Mouse (Mus musculus) gastrocnemius, postnatal 36 days (tissue): ENCODE results near the gene Tbc1d1. TPM values are rescaled to one million over a fixed set of nuclear protein-coding genes. Genes with fewer than 3 reads are reported as not detected.
"Not testable (repeated sequence)": the region's sequence is repeated elsewhere in the genome, so short reads cannot be mapped to it uniquely, and the experiment has no call there.

Experiments used
- DNase-seq, 2 experiments: peaks; one replicate each; pipeline ENCODE4 v3.0.0; 2022
- intact Hi-C: fragments of 180-260 bp; cut with DNase I; formaldehyde crosslinking; loops from one replicate; pipeline ENCODE4 v1.15.1; 2025
- total RNA-seq, 2 experiments: library from RNA; stranded (reverse); gene quantifications; 2 replicates each; pipeline ENCODE4 v1.2.3; 2021

Gene Tbc1d1
- total RNA-seq, 2 experiments from 2014 or later: 61.5 to 63.0 TPM

DNA sequence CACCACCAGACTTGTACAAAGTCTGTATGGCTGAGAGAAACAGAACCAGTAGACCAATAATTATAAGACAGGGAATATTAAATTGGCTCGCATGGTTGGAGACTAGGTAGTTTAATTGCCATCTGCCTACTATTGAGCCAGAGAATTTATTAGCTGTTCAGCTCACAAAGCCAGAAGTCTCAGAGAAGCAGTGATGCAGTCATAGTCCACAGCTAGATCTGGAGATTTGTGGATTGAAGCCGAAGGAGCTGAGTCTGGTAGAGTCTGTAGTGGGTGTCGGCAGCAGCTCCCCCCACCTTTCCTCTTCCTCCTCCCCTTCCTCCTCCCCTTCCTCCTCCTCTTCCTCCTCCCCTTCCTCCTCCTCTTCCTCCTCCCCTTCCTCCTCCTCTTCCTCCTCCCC is 184.3 kb downstream of the Tbc1d1 start:
- intact Hi-C loops: no loop called here
- no peak for DNase-seq

DNA sequence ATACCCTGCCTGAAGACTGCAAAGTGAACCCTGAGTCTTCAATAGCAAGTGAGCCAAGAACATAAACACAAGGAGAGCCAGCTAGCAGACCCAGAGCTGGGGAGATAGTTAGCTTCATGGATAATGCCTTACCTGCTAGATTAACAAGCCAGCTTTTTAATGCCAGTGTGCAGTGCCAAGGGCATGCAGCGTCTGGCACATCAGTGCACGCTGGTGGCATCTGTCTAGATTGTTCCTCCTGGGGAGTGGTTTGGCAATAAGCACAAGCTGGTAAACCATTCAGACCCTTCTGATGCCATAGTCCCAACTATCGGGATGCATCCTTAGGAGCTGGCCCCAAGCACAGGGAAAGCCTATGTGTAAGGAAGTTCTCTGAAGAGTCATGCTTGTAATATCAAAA is 185.6 kb downstream of the Tbc1d1 start:
- DNase-seq: no peak
- intact Hi-C loops: no loop called here

DNA sequence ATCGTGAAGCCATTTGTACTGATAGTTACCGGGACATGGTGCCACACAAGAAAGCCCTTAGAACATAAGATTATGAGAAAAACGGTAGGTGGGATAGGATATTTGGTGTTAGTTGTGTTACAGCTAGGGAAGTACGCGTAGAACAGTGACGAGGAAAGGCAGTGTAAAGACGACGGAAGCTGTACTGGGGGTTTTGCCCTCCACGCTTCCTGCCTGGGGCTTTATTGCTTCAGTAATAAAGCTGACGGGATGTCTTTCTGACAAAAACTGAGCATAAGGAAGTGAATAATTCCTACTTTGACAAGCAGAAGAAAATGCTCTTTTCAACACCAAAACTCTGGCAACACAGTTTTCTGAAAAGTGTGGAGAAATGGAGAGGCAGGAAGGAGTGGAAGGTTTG is 186.0 kb downstream of the Tbc1d1 start:
- intact Hi-C loops: no loop called here

DNA sequence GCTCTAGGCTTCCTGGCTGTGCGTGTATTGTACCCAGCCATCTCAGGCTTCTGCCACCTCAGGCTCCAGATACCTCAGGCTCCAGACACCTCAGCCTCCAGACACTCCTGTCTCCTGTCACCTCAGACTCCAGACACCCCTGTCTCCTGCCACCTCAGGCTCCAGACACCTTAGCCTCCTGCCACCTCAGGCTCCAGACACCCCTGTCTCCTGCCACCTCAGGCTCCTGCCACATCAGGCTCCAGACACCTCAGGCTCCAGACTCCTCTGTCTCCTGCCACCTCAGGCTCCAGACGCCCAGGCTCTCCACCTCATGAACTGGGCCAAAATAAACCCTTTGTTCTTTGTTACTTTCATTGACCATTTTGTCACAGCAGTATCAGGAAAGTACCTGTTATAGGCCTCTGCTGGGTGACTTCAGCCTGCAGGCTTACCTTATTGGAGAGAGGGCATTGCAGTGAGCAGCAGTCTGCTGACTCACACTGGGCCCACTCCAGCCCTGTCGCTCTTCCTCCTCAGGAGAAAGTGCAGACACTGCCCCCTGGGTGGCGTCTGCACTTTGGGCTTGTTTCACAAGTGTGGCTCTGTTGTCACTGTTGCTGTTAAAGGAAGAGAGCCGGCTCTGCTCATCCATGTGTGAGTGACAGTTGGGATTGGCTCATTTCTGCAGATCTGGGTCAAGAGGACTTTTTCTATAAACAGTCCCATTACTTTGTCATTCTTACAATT is 188.0 kb downstream of the Tbc1d1 start:
- intact Hi-C loops: no loop called here
- no peak for DNase-seq

More for the DNA sequence above, 186.0 kb downstream of the Tbc1d1 start:
- DNase-seq: no peak

DNA sequence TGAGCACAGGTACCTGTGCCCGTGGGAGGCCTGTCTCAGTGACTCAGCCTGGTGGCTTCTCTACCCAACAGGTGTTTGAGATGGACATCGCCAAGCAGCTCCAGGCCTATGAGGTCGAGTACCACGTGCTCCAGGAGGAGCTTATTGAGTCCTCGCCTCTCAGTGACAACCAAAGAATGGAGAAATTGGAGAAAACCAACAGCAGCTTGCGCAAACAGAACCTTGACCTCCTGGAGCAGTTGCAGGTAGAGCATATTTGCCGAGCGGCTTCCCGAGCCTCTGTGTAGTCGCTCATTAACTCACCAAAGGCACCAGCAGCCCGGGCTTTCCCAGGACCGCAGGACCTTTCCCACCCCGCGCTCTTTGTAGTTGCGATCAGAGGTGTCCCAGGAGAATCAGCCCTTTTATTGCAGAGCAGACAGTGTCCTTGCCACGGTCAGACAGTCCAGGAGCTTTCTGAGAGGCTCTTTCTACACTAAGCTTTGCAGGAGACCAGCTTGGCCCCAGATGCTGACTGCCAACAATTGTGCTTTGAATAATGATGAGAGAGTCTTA is 189.2 kb downstream of the Tbc1d1 start:
- intact Hi-C loops: no loop called here
- no peak for DNase-seq

DNA sequence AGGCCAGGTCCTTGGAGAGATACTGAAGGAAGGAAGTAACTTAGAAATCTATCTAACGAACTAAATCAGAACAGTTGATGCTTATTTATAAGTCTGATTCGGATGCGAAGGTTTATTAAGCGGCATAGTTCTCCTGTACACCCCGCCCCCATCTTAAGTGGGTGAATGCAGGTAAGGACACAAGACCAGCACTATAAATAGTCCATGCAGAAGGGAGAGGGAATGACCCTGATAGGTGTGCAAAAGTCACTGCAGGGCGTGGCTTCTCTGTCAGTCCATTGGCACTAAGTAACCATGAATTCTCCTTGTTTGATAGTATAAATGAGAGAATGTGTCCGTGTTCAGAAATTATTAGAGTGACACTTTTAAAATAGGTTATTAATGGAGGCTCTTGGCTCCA is 189.7 kb downstream of the Tbc1d1 start:
- intact Hi-C loops: no loop called here

DNA sequence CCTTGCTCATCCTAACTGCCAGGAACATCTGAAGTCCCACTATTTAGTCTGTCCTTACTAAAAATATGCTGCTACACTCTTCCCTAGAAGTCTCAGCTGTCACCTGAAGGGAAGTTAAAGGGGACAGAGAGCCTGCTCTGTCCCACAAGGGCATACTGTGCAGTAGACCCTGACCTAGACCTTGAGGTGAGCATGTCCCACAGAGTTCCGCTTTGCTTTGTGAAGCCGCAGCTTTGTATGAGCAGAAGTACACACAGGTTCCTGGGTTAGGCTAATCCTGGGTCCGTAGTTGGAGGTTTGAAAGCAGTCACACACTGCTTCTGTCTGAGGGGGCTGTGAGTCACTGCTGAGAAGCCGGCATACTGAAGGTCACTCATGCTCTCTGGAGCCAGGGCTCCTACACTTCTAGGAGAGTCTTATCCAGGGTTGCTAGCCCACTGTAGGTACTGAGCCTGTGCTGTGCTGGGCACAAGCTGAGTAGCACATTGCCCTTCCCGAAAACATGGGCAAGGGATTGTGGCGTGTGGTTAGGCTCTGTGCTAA is 190.3 kb downstream of the Tbc1d1 start:
- intact Hi-C loops: no loop called here

More for the DNA sequence above, 189.7 kb downstream of the Tbc1d1 start:
- no peak for DNase-seq

DNA sequence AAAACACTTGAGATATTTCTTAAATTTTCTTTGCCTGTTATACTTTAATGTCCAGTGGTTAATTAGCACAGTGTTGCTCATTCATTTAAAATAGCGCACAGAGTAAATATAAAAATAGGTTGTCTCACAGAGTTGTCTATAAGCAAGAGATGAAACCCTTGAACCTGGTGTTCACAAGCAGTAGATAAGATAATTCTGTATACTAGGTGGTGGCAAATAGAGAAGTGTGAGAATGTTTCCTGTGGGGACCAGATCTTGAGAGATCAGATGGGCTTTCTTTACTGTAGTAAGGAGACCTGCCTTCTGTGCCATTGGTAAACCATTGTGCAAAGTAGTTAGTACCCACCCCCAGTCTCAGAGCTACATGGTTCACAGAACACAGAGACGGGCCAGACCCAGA is 192.1 kb downstream of the Tbc1d1 start:
- DNase-seq: no peak
- intact Hi-C loops: no loop called here

More for the DNA sequence above, 190.3 kb downstream of the Tbc1d1 start:
- no peak for DNase-seq

DNA sequence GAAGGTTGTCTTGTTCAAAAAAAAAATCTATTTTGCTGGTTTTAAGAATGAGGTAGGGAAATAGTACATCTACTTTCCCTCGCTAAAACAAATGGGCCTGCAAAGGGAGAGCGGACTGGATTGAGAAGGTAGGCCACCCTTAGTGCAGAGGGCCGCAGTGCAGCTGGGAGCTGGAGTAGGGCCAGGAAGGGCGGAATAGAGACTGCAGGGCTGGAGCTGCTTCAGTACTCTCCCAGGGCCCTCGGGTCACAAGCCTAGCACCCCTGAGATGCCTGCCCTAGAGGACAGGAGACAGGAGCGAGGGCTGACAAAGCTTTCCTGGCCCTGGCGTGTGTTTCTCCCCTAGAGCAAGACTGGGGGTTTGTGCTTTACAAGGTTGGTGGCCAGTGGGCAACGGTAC is 192.7 kb downstream of the Tbc1d1 start:
- intact Hi-C loops: no loop called here

DNA sequence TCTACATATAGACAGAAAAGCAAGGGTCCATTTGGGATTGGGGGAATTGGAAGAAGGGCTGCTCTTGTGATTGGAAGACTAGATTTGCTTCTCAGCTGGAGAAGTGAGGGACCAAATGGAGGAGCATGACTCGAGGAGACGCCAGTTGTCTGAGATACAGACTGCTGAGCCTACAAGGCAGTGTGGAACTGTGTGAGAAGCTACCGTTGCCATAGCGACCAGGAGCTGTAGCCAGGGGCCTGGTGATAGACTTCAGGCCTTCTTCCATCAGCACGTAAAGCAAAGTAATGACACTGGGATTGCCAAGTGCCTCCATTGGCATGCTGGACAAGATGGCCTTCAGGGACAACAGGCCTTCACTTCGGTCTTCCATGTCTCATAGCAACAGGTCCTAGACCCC is 195.9 kb downstream of the Tbc1d1 start:
- intact Hi-C loops: no loop called here
- no peak for DNase-seq

More for the DNA sequence above, 192.7 kb downstream of the Tbc1d1 start:
- no peak for DNase-seq

DNA sequence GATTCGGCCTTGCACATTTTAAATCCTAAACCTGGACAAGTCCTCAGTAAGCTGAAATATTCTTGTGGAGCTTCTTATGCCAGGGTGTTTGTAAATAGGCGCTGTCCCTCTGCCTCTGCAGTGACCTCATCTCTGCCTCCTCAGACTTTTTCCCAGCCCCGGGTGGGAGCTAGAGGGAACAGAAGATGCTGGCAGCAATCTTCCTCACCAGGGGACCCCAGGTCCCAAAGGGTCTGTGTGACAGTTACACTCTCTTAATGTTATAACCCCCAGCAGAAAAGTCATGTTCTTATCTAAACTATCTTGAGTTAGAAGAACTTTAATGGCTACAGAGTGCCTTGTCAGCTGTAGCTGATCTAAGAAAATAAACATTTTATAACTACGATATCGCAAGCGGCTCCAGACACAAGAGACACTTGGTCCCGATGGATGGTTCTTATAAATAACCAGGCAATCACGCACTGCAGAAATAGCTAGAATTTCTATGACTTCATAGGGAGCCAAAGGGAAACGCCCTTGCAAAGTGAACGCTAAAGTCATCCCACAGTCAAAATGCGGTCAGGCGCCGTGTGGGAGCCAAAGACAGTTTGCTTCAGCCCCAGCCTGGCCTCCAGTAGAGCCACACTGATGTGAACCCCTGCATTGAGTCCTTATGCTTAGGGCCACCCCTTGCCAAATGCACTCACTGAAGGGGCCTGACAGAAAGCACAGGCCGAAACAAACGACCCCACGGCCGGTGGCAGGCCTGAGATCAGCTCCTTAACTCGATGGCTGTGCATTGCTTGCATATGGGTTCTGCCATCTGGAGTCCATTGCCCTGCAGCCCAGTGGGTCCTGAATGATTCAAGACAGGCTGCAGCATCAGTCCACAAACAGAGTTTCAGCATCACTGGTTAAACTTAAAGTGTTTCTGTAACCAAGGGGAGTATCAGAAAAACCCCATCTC is 202.8 kb downstream of the Tbc1d1 start:
- DNase-seq: no peak
- intact Hi-C loops: no loop called here

DNA sequence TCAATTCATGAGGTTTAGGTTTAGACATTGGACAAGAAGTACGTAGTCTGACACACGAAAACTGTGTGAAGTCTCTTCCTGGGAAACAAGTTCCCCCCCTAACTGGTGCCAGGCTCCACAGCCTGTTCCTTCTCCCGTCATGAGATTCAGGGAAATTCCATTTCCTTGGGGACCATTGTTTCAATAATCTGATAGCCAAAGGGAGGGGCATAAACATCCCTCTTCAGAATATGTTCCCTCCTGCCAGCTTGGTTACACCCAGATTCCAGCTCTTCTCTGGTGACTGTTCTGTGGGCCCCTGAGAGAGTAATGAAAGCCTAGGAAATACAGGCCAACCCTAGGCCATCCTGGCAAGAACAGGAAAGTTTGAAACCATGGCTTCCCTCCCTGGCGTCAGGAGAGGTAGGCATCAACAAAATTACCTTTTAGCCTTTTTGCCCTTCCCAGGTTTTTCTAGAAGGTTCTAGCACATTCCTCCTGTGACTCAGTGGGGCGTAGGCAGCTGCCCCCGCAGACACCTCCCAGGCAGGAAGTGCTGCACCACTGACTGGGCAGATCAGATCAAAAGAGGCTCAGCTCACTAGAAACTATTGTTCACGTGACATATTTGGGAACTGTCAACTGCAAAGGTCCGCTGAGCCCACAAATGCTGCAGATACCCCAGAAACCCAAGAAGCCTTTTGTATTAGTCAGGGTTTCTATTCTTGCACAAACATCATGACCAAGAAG is 204.2 kb downstream of the Tbc1d1 start:
- intact Hi-C loops: no loop called here
- no peak for DNase-seq

DNA sequence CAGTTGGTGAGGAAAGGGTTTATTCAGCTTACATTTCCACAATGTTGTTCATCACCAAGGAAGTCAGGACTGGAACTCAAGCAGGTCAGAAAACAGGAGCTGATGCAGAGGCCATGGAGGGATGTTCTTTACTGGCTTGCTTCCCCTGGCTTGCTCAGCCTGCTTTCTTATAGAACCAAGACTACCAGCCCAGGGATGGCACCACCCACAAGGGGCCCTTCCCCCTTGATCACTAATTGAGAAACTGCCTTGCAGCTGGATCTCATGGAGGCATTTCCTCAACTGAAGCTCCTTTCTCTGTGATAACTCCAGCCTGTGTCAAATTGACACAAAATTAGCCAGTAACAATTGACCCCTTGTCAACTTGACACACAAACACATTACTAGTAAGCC is 204.8 kb downstream of the Tbc1d1 start:
- DNase-seq, intact Hi-C loops: not testable (repeated sequence)

DNA sequence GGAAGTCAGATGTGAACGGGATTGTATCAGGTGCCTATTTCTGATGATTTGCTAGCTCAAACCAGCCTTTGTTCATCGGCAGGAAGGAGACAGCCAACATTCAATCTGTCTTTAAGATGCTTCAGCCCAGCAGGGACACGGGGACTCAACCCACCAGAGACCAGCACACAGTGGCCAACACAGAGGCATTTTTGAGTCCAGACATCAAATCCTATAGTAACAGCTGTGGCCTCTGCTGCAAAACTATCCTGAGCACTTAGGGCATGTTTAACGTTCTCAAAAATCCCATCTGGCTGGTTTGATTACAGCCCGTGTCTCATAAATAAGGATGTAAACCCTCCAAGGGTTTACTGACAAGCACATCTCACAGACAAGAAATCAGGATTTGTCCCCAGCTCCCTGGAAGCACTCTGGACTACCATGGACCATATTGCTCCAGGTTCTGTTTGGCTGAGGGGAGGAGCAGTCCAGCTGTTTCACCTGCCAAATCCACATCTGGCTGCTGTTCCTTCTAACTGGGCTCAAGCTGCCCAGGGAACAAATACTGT is 207.8 kb downstream of the Tbc1d1 start:
- intact Hi-C loops: no loop called here
- DNase-seq: no peak

DNA sequence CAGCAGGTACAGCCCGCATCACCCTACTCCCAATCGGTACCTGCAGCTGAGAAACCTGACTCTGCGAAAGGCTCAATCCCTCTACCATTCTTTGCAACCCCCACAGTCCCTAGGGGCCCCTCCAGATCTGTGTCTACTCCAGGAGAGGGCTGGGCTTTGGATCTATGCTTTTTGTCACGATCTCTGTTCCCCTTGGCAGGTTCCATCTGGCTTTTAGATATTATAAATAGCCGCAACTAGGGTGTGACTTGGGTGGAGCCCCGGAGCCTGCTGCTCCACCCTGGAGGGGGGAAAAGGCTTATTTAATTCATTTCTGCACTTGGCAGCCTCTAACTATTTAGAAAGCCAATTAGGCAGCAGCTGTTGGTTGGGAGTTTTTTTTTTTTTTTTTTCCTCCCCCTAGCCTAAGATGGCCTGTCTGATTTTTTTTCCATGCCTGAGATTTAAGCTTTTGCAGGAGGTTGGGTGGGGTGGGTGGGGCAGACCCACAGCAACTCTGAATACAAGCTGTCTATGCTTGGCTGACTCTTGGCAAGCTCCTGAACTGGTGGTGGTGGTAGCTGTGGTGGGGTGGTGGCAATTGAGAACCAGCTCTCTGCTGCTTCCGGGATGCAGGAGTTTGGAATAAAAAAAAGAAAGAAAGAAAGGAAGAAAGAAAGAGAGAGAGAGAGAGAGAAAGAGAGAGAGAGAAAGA is 208.5 kb downstream of the Tbc1d1 start:
- DNase-seq: peak; percentile 39 to 51
- intact Hi-C loops: no loop called here

DNA sequence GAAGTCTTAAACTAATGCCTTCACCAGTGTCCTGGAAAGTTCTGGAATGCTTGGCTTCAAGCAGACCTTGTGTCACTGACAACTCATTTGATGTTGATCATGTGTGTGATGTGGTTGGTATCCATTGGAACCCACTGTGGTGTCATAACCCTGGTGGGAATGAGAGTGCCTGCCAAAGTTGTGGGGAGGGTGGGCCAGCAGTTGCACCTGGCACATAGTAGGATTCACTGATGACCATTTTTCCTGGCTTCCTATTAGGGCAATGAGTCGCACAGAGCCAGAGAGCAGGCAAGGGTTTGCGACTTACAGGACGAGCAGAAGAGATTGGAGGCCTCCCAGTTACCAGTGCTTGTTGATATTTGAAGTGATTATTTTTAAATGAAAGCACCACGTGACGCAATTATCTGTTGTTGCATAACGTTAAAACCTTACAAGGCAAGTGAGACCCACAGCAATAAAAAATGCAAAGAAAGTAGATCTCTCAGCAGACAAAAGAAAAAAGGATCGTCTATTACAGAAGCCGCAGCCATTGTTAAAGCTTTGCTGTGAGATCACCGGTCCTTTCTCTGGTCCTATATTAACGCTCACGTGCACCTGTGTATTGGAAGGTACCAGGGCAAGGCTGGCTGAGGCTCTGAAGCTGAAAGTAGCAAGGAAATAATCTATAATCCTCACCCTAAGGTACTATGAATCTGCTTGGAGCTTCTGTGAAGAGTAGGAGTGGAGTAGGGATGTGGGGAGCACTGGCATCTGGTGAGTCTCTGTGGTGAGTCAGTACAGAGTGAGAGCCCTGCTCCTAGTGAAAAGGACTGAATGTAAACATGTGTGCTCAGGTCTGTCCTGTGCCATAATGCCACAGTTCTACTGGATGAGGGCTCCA is 209.3 kb downstream of the Tbc1d1 start:
- intact Hi-C loops: no loop called here
- no peak for DNase-seq

DNA sequence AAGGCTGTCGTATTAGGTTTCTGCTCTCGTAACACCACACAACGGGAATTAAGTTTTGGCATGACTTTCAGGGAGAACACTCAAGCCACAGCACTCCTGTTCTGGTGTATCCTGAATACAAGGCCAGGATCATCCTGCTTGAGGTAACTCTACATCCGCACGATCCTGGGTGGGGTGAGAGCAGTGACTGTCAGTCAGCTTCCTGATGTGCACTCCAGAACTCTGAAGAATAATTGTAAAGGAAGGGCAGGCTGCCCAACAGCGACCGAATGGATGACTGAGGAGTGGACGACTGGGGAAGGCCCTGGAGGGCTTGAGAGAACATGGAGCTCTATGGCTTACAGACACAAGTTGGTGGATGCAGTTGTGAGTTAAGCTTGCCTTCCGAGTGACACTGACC is 210.0 kb downstream of the Tbc1d1 start:
- no peak for DNase-seq
- intact Hi-C loops: no loop called here

DNA sequence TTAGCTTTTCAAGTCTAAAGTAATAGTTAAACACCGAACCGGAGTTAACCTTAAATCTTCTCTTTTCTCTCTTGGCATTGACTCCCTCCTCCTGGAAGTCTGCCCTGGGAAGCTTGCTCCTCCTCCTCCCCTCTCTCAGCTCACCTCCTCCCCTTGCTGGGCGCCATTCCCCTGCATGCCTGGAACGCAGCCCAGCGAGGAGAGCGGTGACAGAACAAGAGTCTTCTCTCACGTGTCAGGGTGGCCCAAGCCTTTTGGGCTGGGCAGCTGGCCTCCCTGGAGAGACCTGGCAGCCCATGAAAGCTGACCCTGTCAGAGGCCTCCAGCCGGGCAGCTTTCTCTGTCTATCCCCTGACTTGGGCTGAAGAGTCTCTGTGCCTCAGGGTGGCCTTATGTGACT is 211.3 kb downstream of the Tbc1d1 start:
- peak; percentile 64 to 74 for DNase-seq
- intact Hi-C loops: no loop called here
